Mouse (Mus musculus) midbrain, embryonic 11.5 days (tissue): ENCODE measurements around the gene 2010300C02Rik. TPM values are rescaled to one million over a fixed set of nuclear protein-coding genes. Genes with fewer than 3 reads are reported as not detected.

Source experiments
- ATAC-seq: fragments of 200-750 bp; cut with Nextera tagmentation; 2 replicates; pipeline ENCODE4 v1.8.0; 2017; ENCODE audit warnings: moderate TSS enrichment, moderate library complexity; ENCODE audit not compliant: low FRiP score
- DNase-seq: peaks from one replicate; pipeline ENCODE4 v3.0.0; 2015; ENCODE audit warnings: low spot score; ENCODE audit errors: missing footprints
- H3K27ac ChIP-seq: fragments of 300-500 bp; sonication (generic); 2 replicates; pipeline ENCODE4 v1.5.1; 2014; ENCODE audit warnings: low read depth, low read length
- H3K27me3 ChIP-seq: fragments of 300-500 bp; sonication (generic); 2 replicates; pipeline ENCODE4 v1.6.1; 2014; ENCODE audit warnings: mild to moderate bottlenecking, low read length, moderate library complexity, mixed read lengths; ENCODE audit not compliant: control insufficient read depth, insufficient read depth
- H3K36me3 ChIP-seq: fragments of 300-500 bp; sonication (generic); 2 replicates; pipeline ENCODE4 v1.6.1; 2014; ENCODE audit warnings: mild to moderate bottlenecking, low read length, moderate library complexity, mixed read lengths; ENCODE audit not compliant: control insufficient read depth, insufficient read depth
- H3K4me1 ChIP-seq: fragments of 300-500 bp; sonication (generic); 2 replicates; pipeline ENCODE4 v1.6.1; 2014; ENCODE audit warnings: low read length; ENCODE audit not compliant: control insufficient read depth, insufficient read depth
- H3K4me2 ChIP-seq: fragments of 300-500 bp; sonication (generic); 2 replicates; pipeline ENCODE4 v1.6.1; 2014; ENCODE audit warnings: mild to moderate bottlenecking, moderate library complexity
- H3K4me3 ChIP-seq: fragments of 300-500 bp; sonication (generic); 2 replicates; pipeline ENCODE4 v1.5.1; 2014; ENCODE audit warnings: low read depth, low read length
- H3K9ac ChIP-seq: fragments of 300-500 bp; sonication (generic); 2 replicates; pipeline ENCODE4 v1.6.1; 2014; ENCODE audit warnings: low read length
- H3K9me3 ChIP-seq: fragments of 300-500 bp; sonication (generic); 2 replicates; pipeline ENCODE4 v1.6.1; 2016; ENCODE audit warnings: low read length; ENCODE audit not compliant: control insufficient read depth
- WGBS: fragments of 180-500 bp; shearing (Covaris S2); extraction: QIAGEN DNeasy Blood & Tissue Kit; methylation state at CpG from one replicate; pipeline ENCODE4 v1.1.7; 2014; 5-methylcytosine and 5-hydroxymethylcytosine counted together
- polyA plus RNA-seq: library from polyadenylated mRNA; unstranded; fragments of >200 nt; fragmentation: Nextera tagmentation; extraction: Ambion mirVana; gene quantifications from 2 replicates; pipeline ENCODE4 v1.2.1, GENCODE M21; 2014

The 2010300C02Rik gene
- polyA plus RNA-seq, 1 experiment from 2014 or later: 0.61 TPM

GRCm38 (mm10) chr1:37698852-37699439 lies 20.9 kb downstream of the 2010300C02Rik start:
- DNase-seq: no peak
- H3K4me3 ChIP-seq: no peak overlapping the region
- no peak overlapping the region for H3K4me2 ChIP-seq
- no peaks in the 10 kb centered on the region for H3K27me3 ChIP-seq
- no peaks in the 10 kb centered on the region for H3K36me3 ChIP-seq
- H3K27ac ChIP-seq: no peak overlapping the region
- H3K4me1 ChIP-seq: no peaks in the 10 kb centered on the region
- H3K9ac ChIP-seq: no peak overlapping the region
- ATAC-seq: no peak
- H3K9me3 ChIP-seq: no peaks in the 10 kb centered on the region
- 70% methylated on average over 5 of the region's 5 CpGs for WGBS

- Histone ChIP-seq H3K4me1 (no peaks in the 10 kb centered on the region), H3K27ac (no peak overlapping the region), H3K9me3 (no peaks in the 10 kb centered on the region), H3K27me3 (no peaks in the 10 kb centered on the region), H3K4me3 (no peak overlapping the region), H3K36me3 (no peaks in the 10 kb centered on the region), H3K4me2 (no peak overlapping the region), H3K9ac (no peak overlapping the region)
- no peak for ATAC-seq
- WGBS: 81% methylated on average over 8 of the region's 8 CpGs
- no peak for DNase-seq
Measured at GRCm38 (mm10) chr1:37698186-37698839, 21.6 kb downstream of the 2010300C02Rik start.

GRCm38 (mm10) chr1:37696918-37697317 lies 23.0 kb downstream of the 2010300C02Rik start:
- 78% methylated on average over 3 of the region's 3 CpGs for WGBS
- ATAC-seq: no peak
- Histone ChIP-seq H3K4me3 (no peak overlapping the region), H3K4me1 (no peaks in the 10 kb centered on the region), H3K4me2 (no peak overlapping the region), H3K36me3 (no peaks in the 10 kb centered on the region), H3K9me3 (no peaks in the 10 kb centered on the region), H3K27ac (no peak overlapping the region), H3K27me3 (no peaks in the 10 kb centered on the region), H3K9ac (no peak overlapping the region)
- no peak for DNase-seq

- no peak for ATAC-seq
- H3K27me3 ChIP-seq: no peaks in the 10 kb centered on the region
- no peak overlapping the region for H3K9ac ChIP-seq
- no peak overlapping the region for H3K4me2 ChIP-seq
- no peaks in the 10 kb centered on the region for H3K36me3 ChIP-seq
- DNase-seq: no peak
- no peaks in the 10 kb centered on the region for H3K9me3 ChIP-seq
- 90% methylated on average over 9 of the region's 9 CpGs for WGBS
- no peak overlapping the region for H3K27ac ChIP-seq
- H3K4me3 ChIP-seq: no peak overlapping the region
- H3K4me1 ChIP-seq: no peaks in the 10 kb centered on the region
Measured at GRCm38 (mm10) chr1:37695732-37696131, 24.2 kb downstream of the 2010300C02Rik start.

GRCm38 (mm10) chr1:37694417-37694816 lies 25.5 kb downstream of the 2010300C02Rik start:
- Histone ChIP-seq H3K4me3 (no peak overlapping the region), H3K27me3 (no peaks in the 10 kb centered on the region), H3K4me2 (no peak overlapping the region), H3K9me3 (no peaks in the 10 kb centered on the region), H3K27ac (no peak overlapping the region), H3K9ac (no peak overlapping the region), H3K4me1 (no peaks in the 10 kb centered on the region), H3K36me3 (no peaks in the 10 kb centered on the region)
- ATAC-seq: no peak
- no peak for DNase-seq
- WGBS: 22% methylated on average over 8 of the region's 8 CpGs

- WGBS: 52% methylated on average over 8 of the region's 8 CpGs
- H3K9me3 ChIP-seq: no peaks in the 10 kb centered on the region
- DNase-seq (no peak), ATAC-seq (no peak)
- H3K4me1 ChIP-seq: no peaks in the 10 kb centered on the region
- H3K4me2 ChIP-seq: no peak overlapping the region
- no peak overlapping the region for H3K4me3 ChIP-seq
- H3K27ac ChIP-seq: no peak overlapping the region
- H3K27me3 ChIP-seq: no peaks in the 10 kb centered on the region
- no peak overlapping the region for H3K9ac ChIP-seq
- no peaks in the 10 kb centered on the region for H3K36me3 ChIP-seq
Measured at GRCm38 (mm10) chr1:37691179-37691578, 28.7 kb downstream of the 2010300C02Rik start.

- H3K4me3 ChIP-seq: no peak overlapping the region
- no peaks in the 10 kb centered on the region for H3K36me3 ChIP-seq
- ATAC-seq (no peak), DNase-seq (no peak)
- no peak overlapping the region for H3K9ac ChIP-seq
- H3K4me2 ChIP-seq: no peak overlapping the region
- WGBS: 81% methylated on average over 5 of the region's 5 CpGs
- no peaks in the 10 kb centered on the region for H3K4me1 ChIP-seq
- H3K27ac ChIP-seq: no peak overlapping the region
- no peaks in the 10 kb centered on the region for H3K9me3 ChIP-seq
- no peaks in the 10 kb centered on the region for H3K27me3 ChIP-seq
Measured at GRCm38 (mm10) chr1:37690665-37691064, 29.2 kb downstream of the 2010300C02Rik start.

- no peaks in the 10 kb centered on the region for H3K27me3 ChIP-seq
- H3K4me2 ChIP-seq: no peak overlapping the region
- no peaks in the 10 kb centered on the region for H3K9me3 ChIP-seq
Measured at GRCm38 (mm10) chr1:37689730-37690129, 30.2 kb downstream of the 2010300C02Rik start.

GRCm38 (mm10) chr1:37688351-37688750 lies 31.5 kb downstream of the 2010300C02Rik start:
- Histone ChIP-seq H3K4me2 (no peak overlapping the region), H3K36me3 (no peaks in the 10 kb centered on the region), H3K27me3 (no peaks in the 10 kb centered on the region), H3K27ac (no peak overlapping the region), H3K9ac (no peak overlapping the region), H3K9me3 (no peaks in the 10 kb centered on the region), H3K4me3 (no peak overlapping the region), H3K4me1 (no peaks in the 10 kb centered on the region)
- WGBS: 64% methylated on average over 8 of the region's 8 CpGs
- no peak for DNase-seq
- no peak for ATAC-seq

More at GRCm38 (mm10) chr1:37689730-37690129, 30.2 kb downstream of the 2010300C02Rik start:
- H3K4me1 ChIP-seq: no peaks in the 10 kb centered on the region
- H3K9ac ChIP-seq: no peak overlapping the region
- no peak for ATAC-seq
- WGBS: 90% methylated on average over 6 of the region's 6 CpGs
- no peak overlapping the region for H3K27ac ChIP-seq
- H3K4me3 ChIP-seq: no peak overlapping the region
- no peaks in the 10 kb centered on the region for H3K36me3 ChIP-seq
- no peak for DNase-seq
